Mouse (Mus musculus) heart, adult 2 months (tissue): ENCODE results near the gene Itgal.

Experiments
- CTCF ChIP-seq: fragments of 200-600 bp; IDR thresholded peaks from 2 replicates; pipeline ENCODE4 v1.8.1; 2022; ENCODE audit warnings: antibody characterized with exemption, mild to moderate bottlenecking, moderate library complexity
- EP300 ChIP-seq: fragments of 200-500 bp; IDR thresholded peaks from 2 replicates; pipeline ENCODE4 v1.6.1; 2011; ENCODE audit warnings: low read depth, low read length, control low read depth; ENCODE audit not compliant: insufficient read depth
- POLR2A ChIP-seq: fragments of 200-500 bp; IDR thresholded peaks from 2 replicates; pipeline ENCODE4 v1.6.1; 2011; ENCODE audit warnings: mild to moderate bottlenecking, low read depth, low read length, control low read depth; ENCODE audit not compliant: insufficient read depth

- TF ChIP-seq POLR2A (no peak), CTCF (no peak), EP300 (no peak)
Observed at GRCm38 (mm10) chr7:127253341-127253740, 42.7 kb upstream of the Itgal start.
